Mouse (Mus musculus) heart, postnatal 0 days (tissue): ENCODE results near the gene Tex2.
A peak's percentile ranks its signal among the peaks of the same experiment; 100 is the strongest.

Experiments
- CTCF ChIP-seq: IDR thresholded peaks from 2 replicates; pipeline ENCODE4 v1.5.1; 2016; ENCODE audit warnings: antibody characterized with exemption, control low read depth, low read depth
- EP300 ChIP-seq: IDR thresholded peaks from 2 replicates; pipeline ENCODE4 v1.6.1; 2016; ENCODE audit warnings: antibody characterized with exemption, low read depth

- peak; percentile 10; the same call in 1 of the 2 replicates for TF ChIP-seq CTCF
- TF ChIP-seq EP300, result no peak
These were observed 107.0 kb downstream of the Tex2 start for GRCm38 (mm10) chr11:106506211-106506610.
